Mouse (Mus musculus) splenic B cell, adult 2 months (primary cell): ENCODE measurements around the gene Gpc2.

Source experiments
- DNase-seq: peaks from one replicate; pipeline ENCODE4 v3.0.0-alpha.2; 2011; ENCODE audit warnings: low read depth, low spot score
- H3K27me3 ChIP-seq: 2 replicates; pipeline ENCODE4 v1.6.1; 2012; ENCODE audit warnings: mild to moderate bottlenecking, low read length, moderate library complexity, mixed read lengths; ENCODE audit not compliant: control insufficient read depth, poor library complexity, insufficient read depth, severe bottlenecking
- H3K36me3 ChIP-seq: 2 replicates; pipeline ENCODE4 v1.6.1; 2012; ENCODE audit warnings: mild to moderate bottlenecking, low read length, moderate library complexity, mixed read lengths; ENCODE audit not compliant: control insufficient read depth, poor library complexity, insufficient read depth, severe bottlenecking

The Gpc2 gene

GRCm38 (mm10) chr5:138255353-138256093 is 24.3 kb downstream of the Gpc2 start, which contains the start of gene Lamtor4:
Gene Lamtor4, plus strand, starts transcription at chr5:138255482.
- DNase-seq = peak; percentile 96
- no peaks in the 10 kb centered on the region for H3K27me3 ChIP-seq
- H3K36me3 ChIP-seq = peaks cover 5% of the 10 kb centered on the region

GRCm38 (mm10) chr5:138253061-138253460 is 26.7 kb downstream of the Gpc2 start:
- no peak for DNase-seq
- Histone ChIP-seq H3K27me3 (no peaks in the 10 kb centered on the region), H3K36me3 (no peaks in the 10 kb centered on the region; the same call in 1 of the 2 replicates)

DNA sequence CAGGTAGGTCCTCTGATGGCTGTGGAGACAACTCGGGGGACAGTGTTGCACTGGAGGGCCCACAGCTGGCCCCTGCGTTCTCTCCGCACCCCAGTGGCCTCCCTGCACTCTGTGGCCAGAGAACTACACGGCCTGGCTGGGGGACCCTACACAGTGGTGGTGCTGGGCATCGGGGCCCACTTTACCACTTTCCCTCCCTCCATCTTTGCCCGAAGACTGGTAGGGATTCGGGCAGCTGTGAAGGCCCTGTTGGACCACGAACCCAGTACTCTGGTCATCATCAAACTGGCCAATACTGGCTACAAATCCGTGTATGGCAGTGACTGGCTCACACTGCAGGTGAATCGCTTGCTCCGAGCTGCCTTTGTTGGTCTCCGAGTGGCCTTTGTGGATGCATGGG is 28.7 kb downstream of the Gpc2 start:
- no peak for DNase-seq
- H3K36me3 ChIP-seq = no peaks in the 10 kb centered on the region
- H3K27me3 ChIP-seq = no peaks in the 10 kb centered on the region

DNA sequence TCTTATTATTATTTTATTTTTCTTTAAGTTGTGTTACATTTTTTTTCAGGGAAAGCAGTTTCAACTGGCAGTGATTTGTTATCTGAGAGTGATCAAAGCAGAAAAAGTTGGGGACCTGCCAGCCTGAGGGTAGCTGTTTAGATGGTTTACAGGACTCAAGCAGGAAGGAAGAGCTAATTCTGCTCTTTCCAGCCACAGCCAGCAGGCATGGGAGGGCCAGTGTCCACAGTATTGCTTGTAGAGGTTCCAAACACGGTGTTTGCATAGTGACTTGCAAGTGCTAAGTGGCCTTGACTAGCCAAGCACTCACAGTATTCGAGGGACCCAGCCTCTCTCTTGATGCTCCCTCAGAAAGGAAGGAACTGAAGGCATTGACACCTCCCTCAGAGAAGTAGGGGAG is 38.3 kb downstream of the Gpc2 start:
- DNase-seq = no peak
- Histone ChIP-seq H3K36me3 (no peaks in the 10 kb centered on the region), H3K27me3 (no peaks in the 10 kb centered on the region)

DNA sequence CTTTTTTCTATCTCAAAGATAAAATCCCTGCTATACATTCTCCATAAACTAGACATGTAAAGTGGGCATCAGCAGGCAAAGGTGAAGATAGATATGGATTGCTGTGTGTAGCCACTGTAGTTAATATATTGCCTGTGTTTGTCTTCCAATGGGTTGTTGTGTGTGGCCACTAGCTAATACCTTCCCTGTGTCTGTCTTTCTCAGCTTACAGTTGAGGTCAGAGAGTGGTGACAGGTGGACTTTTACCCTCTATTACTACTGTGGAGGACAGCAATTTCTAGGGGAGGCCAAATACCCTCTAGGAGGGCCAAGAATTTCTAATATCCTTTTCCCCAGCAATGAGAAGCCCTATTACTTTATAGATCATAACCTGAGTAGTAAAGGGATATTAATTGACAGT is 45.6 kb downstream of the Gpc2 start:
- no peaks in the 10 kb centered on the region for H3K27me3 ChIP-seq
- no peak for DNase-seq

GRCm38 (mm10) chr5:138233778-138234177 is 46.0 kb downstream of the Gpc2 start:
- no peak for DNase-seq
- H3K36me3 ChIP-seq = no peaks in the 10 kb centered on the region
- H3K27me3 ChIP-seq = no peaks in the 10 kb centered on the region

More for the DNA sequence above, 45.6 kb downstream of the Gpc2 start:
- no peaks in the 10 kb centered on the region for H3K36me3 ChIP-seq

GRCm38 (mm10) chr5:138229511-138229910 is 50.3 kb downstream of the Gpc2 start:
- DNase-seq = no peak
- no peaks in the 10 kb centered on the region for H3K27me3 ChIP-seq
- H3K36me3 ChIP-seq = no peaks in the 10 kb centered on the region

- Histone ChIP-seq H3K36me3 (no peaks in the 10 kb centered on the region), H3K27me3 (no peaks in the 10 kb centered on the region)
- peak; percentile 53 for DNase-seq
Observed at GRCm38 (mm10) chr5:138228026-138228425, 51.8 kb downstream of the Gpc2 start.

- Histone ChIP-seq H3K27me3 (no peaks in the 10 kb centered on the region), H3K36me3 (no peaks in the 10 kb centered on the region)
- peak; percentile 43 for DNase-seq
Observed at GRCm38 (mm10) chr5:138227367-138227766, 52.4 kb downstream of the Gpc2 start.

- Histone ChIP-seq H3K27me3 (no peaks in the 10 kb centered on the region), H3K36me3 (no peaks in the 10 kb centered on the region)
- DNase-seq = no peak
Observed at GRCm38 (mm10) chr5:138226491-138226890, 53.3 kb downstream of the Gpc2 start.

DNA sequence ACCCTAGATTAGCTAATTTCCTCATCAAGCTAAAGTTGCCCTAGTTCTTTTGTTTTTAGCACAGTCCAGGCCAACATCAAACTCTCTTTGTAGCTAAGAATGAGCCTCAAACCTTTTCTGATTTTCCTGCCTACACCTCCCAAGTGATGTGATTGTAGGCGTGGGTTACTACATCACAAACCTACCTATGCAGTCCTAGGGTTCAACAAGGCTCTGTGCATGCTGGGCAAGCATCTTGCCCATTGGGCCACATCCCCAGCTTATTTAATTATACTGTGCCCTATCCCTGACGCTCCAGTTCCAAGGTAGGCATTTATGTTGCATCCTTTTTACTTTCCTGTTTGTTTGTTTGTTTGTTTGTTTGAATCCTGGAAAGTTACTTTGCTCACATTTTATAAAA is 54.1 kb downstream of the Gpc2 start, which contains the start of gene Nxpe5:
TSS of gene Nxpe5 (plus strand) at position 199 of the 400 bp plus-strand sequence.
- no peak for DNase-seq
- H3K36me3 ChIP-seq = no peaks in the 10 kb centered on the region
- no peaks in the 10 kb centered on the region for H3K27me3 ChIP-seq
